In genomic region chr1:136220037-136220871, GRCm38 (mm10) we compare ENCODE assay signal across 16 mouse cellular contexts. TPM values are rescaled to one million over a fixed set of nuclear protein-coding genes. Genes with fewer than 3 reads are reported as not detected.
DNase-seq lines count a peak whose midpoint lies in the region; ATAC-seq and TF ChIP-seq lines count a peak whose summit lies in the region.
"Had no signal": no experiment of that assay in that cellular context is flagged by ENCODE, and none has a peak within 500 bp of the region (broad histone marks: within the 10 kb centered on the region; RNA-seq: fewer than 3 reads in every experiment).

No protein-coding gene starts in this region.

- H3K36me3 ChIP-seq in heart, embryonic 12.5 days = no peaks in the 10 kb centered on the region
- no peaks in the 10 kb centered on the region for H3K36me3 ChIP-seq in heart, adult 2 months (ENCODE audit: control insufficient read depth, insufficient read depth, low read length)

- no peak for DNase-seq in heart, adult 2 months
- DNase-seq in urinary bladder, adult 18-20 months (ENCODE audit: low spot score in 2 of 2) = peak; percentile 60 to 71
- no peak for DNase-seq in urinary bladder, adult 2 months (ENCODE audit: low spot score)
- peak; percentile 44 for DNase-seq in lung, postnatal 10 days
- peak; percentile 65 to 70 for DNase-seq in urinary bladder, postnatal 36 days (ENCODE audit: low spot score in 2 of 2)
- DNase-seq in natural killer cell, adult 2 months (ENCODE audit: low spot score in 2 of 2) = no peak
- no peak for DNase-seq in left cerebral cortex, postnatal 14 days (ENCODE audit: low spot score in 2 of 2)
- DNase-seq: adrenal gland, postnatal 25 days; gastrocnemius, postnatal 36 days; right cerebral cortex, postnatal 4 days had no signal

- no peaks in the 10 kb centered on the region for H3K79me2 ChIP-seq in heart, adult 2 months (replicated peaks; ENCODE audit: control insufficient read depth, insufficient read depth, low read length)

- H3K27ac ChIP-seq in heart, embryonic 12.5 days (ENCODE audit: poor library complexity, severe bottlenecking) = no peak overlapping the region
- no peak overlapping the region for H3K27ac ChIP-seq in heart, adult 2 months
- H3K27ac ChIP-seq: hindbrain, postnatal 0 days; limb, embryonic 12.5 days; macrophage had no signal

- no peaks in the 10 kb centered on the region for H3K9me3 ChIP-seq in heart, embryonic 12.5 days (replicated peaks)
- H3K9me3 ChIP-seq: limb, embryonic 12.5 days had no signal

- 73% methylated on average over 10 of the region's 10 CpGs for WGBS in heart, embryonic 12.5 days
- 66% methylated on average over 10 of the region's 10 CpGs for WGBS in heart, adult 2 months

- H3K4me3 ChIP-seq in heart, embryonic 12.5 days = no peak overlapping the region
- H3K4me3 ChIP-seq in heart, adult 2 months = no peak overlapping the region
- H3K4me3 ChIP-seq: limb, embryonic 12.5 days had no signal

- TF ChIP-seq CTCF in heart, adult 2 months (IDR thresholded peaks at IDR 0.05) = no peak

- no peak overlapping the region for H3K4me2 ChIP-seq in heart, embryonic 12.5 days
- H3K4me2 ChIP-seq: limb, embryonic 12.5 days had no signal

- peak; percentile 53; the same call in 1 of the 2 replicates for ATAC-seq in heart, embryonic 12.5 days (ENCODE audit: insufficient number of reproducible peaks, low FRiP score)
- ATAC-seq: hindbrain, postnatal 0 days had no signal

- no peak overlapping the region for H3K9ac ChIP-seq in heart, embryonic 12.5 days
- H3K9ac ChIP-seq in heart, adult 2 months (ENCODE audit: low read depth, low read length) = no peak overlapping the region
- H3K9ac ChIP-seq: limb, embryonic 12.5 days had no signal

- intact Hi-C loops in heart, adult 2 months (cut with DNase I) = no loop called here
- intact Hi-C loops in left cerebral cortex, postnatal 14 days (cut with DNase I) = no loop called here

- no peak for TF ChIP-seq EP300 in heart, adult 2 months (IDR thresholded peaks at IDR 0.05; ENCODE audit: insufficient read depth, low read depth, low read length)

- no peaks in the 10 kb centered on the region for H3K4me1 ChIP-seq in heart, embryonic 12.5 days (replicated peaks)
- no peaks in the 10 kb centered on the region for H3K4me1 ChIP-seq in heart, adult 2 months (ENCODE audit: control insufficient read depth, insufficient read depth, low read length)
- H3K4me1 ChIP-seq: limb, embryonic 12.5 days had no signal

- no peak for TF ChIP-seq POLR2A in heart, adult 2 months (IDR thresholded peaks at IDR 0.05; ENCODE audit: insufficient read depth, low read depth, low read length)

- no peaks in the 10 kb centered on the region for H3K27me3 ChIP-seq in heart, embryonic 12.5 days (replicated peaks)
- no peaks in the 10 kb centered on the region for H3K27me3 ChIP-seq in heart, adult 2 months (ENCODE audit: control insufficient read depth, insufficient read depth, low read length)
- H3K27me3 ChIP-seq: limb, embryonic 12.5 days had no signal

RNA-seq across cellular contexts. Expression of gene Mroh3, which starts 7.6 kb away (rescaled TPM):
- polyA plus RNA-seq in heart, embryonic 12.5 days (2016; fragmentation: Nextera tagmentation; extraction: Ambion mirVana) = not detected in 2 replicates
- total RNA-seq in heart, adult 2 months (2021) = not detected
- polyA plus RNA-seq in heart, adult 2 months (2012; rRNA removed) = not detected in 2 replicates
- polyA plus RNA-seq in urinary bladder, adult 2 months (2012; rRNA removed) = 2.0 and 3.1 TPM in 2 replicates
- 1 to 10 TPM; 1.1 to 2.2 TPM for total RNA-seq in left cerebral cortex, postnatal 14 days (2021)
- total RNA-seq: adrenal gland, postnatal 25 days; gastrocnemius, postnatal 36 days; monocyte, adult 5-6 weeks had no signal
- polyA plus RNA-seq: heart, postnatal 0 days; macrophage had no signal

RNA-seq across cellular contexts. Expression of gene Inava, which starts 13.8 kb away (rescaled TPM):
- 1.3 and 1.6 TPM in 2 replicates for polyA plus RNA-seq in heart, embryonic 12.5 days (2016; fragmentation: Nextera tagmentation; extraction: Ambion mirVana)
- not detected for total RNA-seq in heart, adult 2 months (2021)
- polyA plus RNA-seq in heart, adult 2 months (2012; rRNA removed) = 0.29 TPM in 1 of 2 replicates, not detected in the other
- 22.4 and 24.3 TPM in 2 replicates for polyA plus RNA-seq in urinary bladder, adult 2 months (2012; rRNA removed)
- 1 to 10 TPM; 3.6 to 4.1 TPM for total RNA-seq in left cerebral cortex, postnatal 14 days (2021)
- total RNA-seq: adrenal gland, postnatal 25 days; gastrocnemius, postnatal 36 days; monocyte, adult 5-6 weeks had no signal
- polyA plus RNA-seq: heart, postnatal 0 days; macrophage had no signal

RNA-seq across cellular contexts. Expression of gene Gpr25, which starts 40.4 kb away (rescaled TPM):
- not detected in 2 replicates for polyA plus RNA-seq in heart, embryonic 12.5 days (2016; fragmentation: Nextera tagmentation; extraction: Ambion mirVana)
- total RNA-seq in heart, adult 2 months (2021) = not detected
- polyA plus RNA-seq in heart, adult 2 months (2012; rRNA removed) = not detected in 2 replicates
- polyA plus RNA-seq in urinary bladder, adult 2 months (2012; rRNA removed) = 0.06 and 0.10 TPM in 2 replicates
- total RNA-seq in left cerebral cortex, postnatal 14 days (2021) = 1 to 10 TPM; 5.9 to 9.5 TPM
- total RNA-seq: adrenal gland, postnatal 25 days; gastrocnemius, postnatal 36 days; monocyte, adult 5-6 weeks had no signal
- polyA plus RNA-seq: heart, postnatal 0 days; limb, embryonic 12.5 days; macrophage had no signal

Comparison
In these comparisons a context has a peak if more than half of its experiments do, and no peak if none do; other contexts are left out.
1. DNase-seq: peak in urinary bladder, adult 18-20 months (2 of 2), lung, postnatal 10 days (single experiment) and urinary bladder, postnatal 36 days (2 of 2); none in heart, adult 2 months (0 of 2), urinary bladder, adult 2 months (single experiment), natural killer cell, adult 2 months (0 of 2) and left cerebral cortex, postnatal 14 days (0 of 2).